Mouse (Mus musculus) forebrain, embryonic 13.5 days (tissue): ENCODE results near the gene Hoxd3. TPM values are rescaled to one million over a fixed set of nuclear protein-coding genes. Genes with fewer than 3 reads are reported as not detected.
A peak's percentile ranks its signal among the peaks of the same experiment; 100 is the strongest.

Source experiments
- ATAC-seq: fragments of 200-750 bp; cut with Nextera tagmentation; 2 replicates; pipeline ENCODE4 v1.8.0; 2017
- H3K27ac ChIP-seq: fragments of 300-500 bp; sonication (generic); 2 replicates; pipeline ENCODE4 v1.5.1; 2015; ENCODE audit warnings: inconsistent platforms, mild to moderate bottlenecking, moderate library complexity
- H3K27me3 ChIP-seq: fragments of 300-500 bp; sonication (generic); 2 replicates; pipeline ENCODE4 v1.6.1; 2015; ENCODE audit warnings: mild to moderate bottlenecking, inconsistent platforms
- H3K36me3 ChIP-seq: fragments of 300-500 bp; sonication (generic); 2 replicates; pipeline ENCODE4 v1.6.1; 2015; ENCODE audit warnings: mild to moderate bottlenecking, inconsistent platforms; ENCODE audit not compliant: poor library complexity, severe bottlenecking
- H3K4me1 ChIP-seq: fragments of 300-500 bp; sonication (generic); 2 replicates; pipeline ENCODE4 v1.6.1; 2015; ENCODE audit warnings: inconsistent platforms
- H3K4me2 ChIP-seq: fragments of 300-500 bp; sonication (generic); 2 replicates; pipeline ENCODE4 v1.6.1; 2015; ENCODE audit warnings: inconsistent platforms, mild to moderate bottlenecking, moderate library complexity
- H3K4me3 ChIP-seq: fragments of 300-500 bp; sonication (generic); 2 replicates; pipeline ENCODE4 v1.5.1; 2015; ENCODE audit warnings: mild to moderate bottlenecking, inconsistent platforms
- H3K9ac ChIP-seq: fragments of 300-500 bp; sonication (generic); 2 replicates; pipeline ENCODE4 v1.6.1; 2015; ENCODE audit warnings: mild to moderate bottlenecking, inconsistent platforms
- H3K9me3 ChIP-seq: fragments of 300-500 bp; sonication (generic); replicated peaks from 2 replicates; pipeline ENCODE4 v1.6.1; 2016; ENCODE audit warnings: inconsistent platforms
- WGBS: fragments of 180-500 bp; shearing (Covaris S2); methylation state at CpG from one replicate; pipeline ENCODE4 v1.1.7; 2015; 5-methylcytosine and 5-hydroxymethylcytosine counted together
- polyA plus RNA-seq: library from polyadenylated mRNA; unstranded; fragments of >200 nt; fragmentation: Nextera tagmentation; extraction: Ambion mirVana; gene quantifications from 2 replicates; pipeline ENCODE4 v1.2.1, GENCODE M21; 2015

Gene Hoxd3
- polyA plus RNA-seq, 1 experiment from 2014 or later, result not detected

- Histone ChIP-seq H3K4me3 (no peak overlapping the region), H3K9me3 (no peaks in the 10 kb centered on the region), H3K4me2 (no peak overlapping the region), H3K4me1 (peaks cover 19% of the 10 kb centered on the region), H3K27me3 (peaks cover 100% of the 10 kb centered on the region), H3K36me3 (no peaks in the 10 kb centered on the region), H3K9ac (no peak overlapping the region), H3K27ac (no peak overlapping the region)
- no peak for ATAC-seq
- WGBS, result 10% methylated on average over 5 of the region's 5 CpGs
Observed at GRCm38 (mm10) chr2:74750731-74751250, 39.1 kb downstream of the Hoxd3 start.

DNA sequence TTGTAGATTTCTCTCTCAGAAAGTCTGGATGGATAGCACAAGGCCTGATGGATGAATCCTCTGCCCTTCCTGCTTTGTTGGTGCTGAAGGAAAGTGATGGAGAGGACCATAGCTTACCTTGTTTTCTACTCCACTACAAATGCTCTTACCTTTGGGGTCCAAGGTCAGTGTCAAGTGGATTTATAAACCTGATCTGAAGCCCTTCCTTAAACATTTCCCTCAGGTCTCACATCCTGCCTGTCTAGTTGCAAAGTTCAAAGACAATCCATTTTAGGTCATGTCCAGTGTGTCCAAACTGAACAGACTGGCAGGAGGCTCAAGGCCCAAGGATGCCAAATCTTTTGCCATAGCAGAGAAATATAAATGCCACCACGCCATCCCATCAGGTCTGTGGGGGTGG lies 40.1 kb downstream of the Hoxd3 start:
- Histone ChIP-seq H3K9me3 (no peaks in the 10 kb centered on the region), H3K4me3 (no peak overlapping the region), H3K9ac (no peak overlapping the region), H3K4me1 (peaks cover 19% of the 10 kb centered on the region), H3K27ac (no peak overlapping the region), H3K4me2 (no peak overlapping the region), H3K27me3 (peaks cover 100% of the 10 kb centered on the region), H3K36me3 (no peaks in the 10 kb centered on the region)
- ATAC-seq, result no peak
- WGBS, result 38% methylated on average over 1 of the region's 1 CpGs

DNA sequence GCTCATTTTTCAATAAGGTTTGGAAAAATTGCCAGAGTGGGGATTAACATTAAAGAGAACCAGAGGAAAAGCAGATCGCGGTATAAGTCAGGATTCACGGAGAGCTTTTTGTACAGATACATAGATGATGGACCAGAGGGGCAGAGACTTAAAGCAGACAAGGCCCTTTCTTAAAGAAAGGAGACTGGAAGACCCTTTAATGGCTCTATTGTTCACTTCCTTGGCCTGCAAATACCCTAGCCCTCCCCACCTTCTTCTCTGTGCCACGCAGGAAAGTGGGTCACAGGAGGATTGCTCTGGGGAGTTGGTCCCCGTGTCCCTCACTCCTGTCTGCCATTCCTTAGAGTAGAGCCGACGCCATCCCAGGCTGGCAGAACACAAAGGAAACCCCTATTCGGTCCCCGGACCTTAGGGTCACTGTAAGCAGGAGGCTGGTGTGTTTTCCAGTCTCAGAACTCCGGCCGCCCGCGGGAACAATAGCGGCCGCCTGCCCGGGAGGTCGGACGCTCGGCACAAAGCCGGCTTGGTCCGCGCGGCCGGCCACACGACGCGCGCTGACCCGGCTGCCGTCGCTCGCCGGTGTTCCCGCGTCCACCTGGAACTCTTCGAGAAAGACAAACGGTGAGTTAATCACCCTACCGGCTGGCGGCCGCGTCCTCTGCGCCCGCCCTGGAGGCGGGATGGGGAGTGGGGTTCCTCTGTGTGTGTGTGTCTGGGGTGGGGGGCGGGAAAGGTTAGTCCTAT lies 40.9 kb downstream of the Hoxd3 start:
- Histone ChIP-seq H3K4me3 (peak overlapping the region; percentile 19), H3K9ac (no peak overlapping the region)

DNA sequence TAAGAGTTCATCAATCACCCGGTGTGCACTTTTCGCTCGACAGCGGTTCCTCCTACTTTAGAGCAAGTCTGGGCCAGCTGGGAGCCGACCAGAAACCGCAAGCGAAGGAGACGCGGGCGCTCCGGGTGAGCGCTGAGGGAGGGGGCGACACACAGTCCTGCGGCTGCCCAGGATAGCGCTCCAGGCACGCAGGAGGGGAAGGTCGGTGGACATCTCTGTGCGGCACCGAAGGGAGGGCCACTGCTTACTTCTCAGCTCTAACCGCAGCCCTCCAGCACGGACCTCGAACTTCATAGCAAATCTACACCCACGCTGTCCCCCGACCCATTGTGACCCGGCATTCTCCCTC lies 41.4 kb downstream of the Hoxd3 start:
- Histone ChIP-seq H3K9me3 (no peaks in the 10 kb centered on the region), H3K27ac (no peak overlapping the region), H3K4me3 (peak overlapping the region; percentile 19; the same call in 1 of the 2 replicates), H3K9ac (no peak overlapping the region), H3K4me2 (peak overlapping the region; percentile 36), H3K4me1 (peaks cover 19% of the 10 kb centered on the region), H3K36me3 (no peaks in the 10 kb centered on the region), H3K27me3 (peaks cover 100% of the 10 kb centered on the region)
- WGBS, result under 1% methylated on average over 25 of the region's 25 CpGs
- no peak for ATAC-seq

More for the DNA sequence above, 40.9 kb downstream of the Hoxd3 start:
- Histone ChIP-seq H3K36me3 (no peaks in the 10 kb centered on the region), H3K4me2 (peak overlapping the region; percentile 36), H3K27me3 (peaks cover 100% of the 10 kb centered on the region), H3K4me1 (peaks cover 19% of the 10 kb centered on the region), H3K27ac (no peak overlapping the region), H3K9me3 (no peaks in the 10 kb centered on the region)
- WGBS, result 1% methylated on average over 45 of the region's 45 CpGs
- ATAC-seq, result no peak

GRCm38 (mm10) chr2:74753711-74754110 lies 42.0 kb downstream of the Hoxd3 start:
- ATAC-seq, result no peak
- 11% methylated on average over 5 of the region's 5 CpGs for WGBS

DNA sequence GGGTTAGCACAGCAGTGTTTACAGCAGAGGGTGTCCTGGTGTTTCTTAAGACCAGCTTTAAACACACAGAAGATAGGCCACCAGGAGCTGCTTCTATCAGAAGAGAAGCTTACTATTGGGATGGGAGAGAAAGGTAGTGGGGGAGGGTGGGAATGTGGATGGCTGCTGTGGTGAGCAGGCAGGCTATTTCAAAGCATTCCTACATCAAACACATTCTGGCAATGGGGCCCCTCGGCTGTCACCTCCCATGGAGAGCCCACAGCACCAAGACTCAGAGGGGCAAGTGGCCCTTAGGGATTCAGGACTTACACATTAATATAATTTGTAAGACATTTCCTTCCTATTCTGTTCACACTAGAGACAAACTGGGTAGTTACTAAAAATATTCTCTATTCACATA lies 48.4 kb downstream of the Hoxd3 start:
- Histone ChIP-seq H3K4me1 (peaks cover 13% of the 10 kb centered on the region), H3K4me3 (no peak overlapping the region), H3K36me3 (no peaks in the 10 kb centered on the region), H3K27ac (no peak overlapping the region), H3K9me3 (no peaks in the 10 kb centered on the region), H3K4me2 (no peak overlapping the region), H3K27me3 (peaks cover 94% of the 10 kb centered on the region), H3K9ac (no peak overlapping the region)
- WGBS, result 0% methylated on average over 1 of the region's 1 CpGs
- no peak for ATAC-seq

More at GRCm38 (mm10) chr2:74753711-74754110, 42.0 kb downstream of the Hoxd3 start:
- no peak overlapping the region for H3K4me3 ChIP-seq
- H3K4me2 ChIP-seq, result no peak overlapping the region
- no peak overlapping the region for H3K27ac ChIP-seq
- H3K4me1 ChIP-seq, result peaks cover 19% of the 10 kb centered on the region
- H3K36me3 ChIP-seq, result no peaks in the 10 kb centered on the region
- H3K9ac ChIP-seq, result no peak overlapping the region
- H3K9me3 ChIP-seq, result no peaks in the 10 kb centered on the region
- peaks cover 100% of the 10 kb centered on the region for H3K27me3 ChIP-seq

GRCm38 (mm10) chr2:74761941-74762340 lies 50.2 kb downstream of the Hoxd3 start:
- H3K9me3 ChIP-seq, result no peaks in the 10 kb centered on the region
- H3K27me3 ChIP-seq, result peaks cover 94% of the 10 kb centered on the region
- H3K4me3 ChIP-seq, result no peak overlapping the region
- H3K9ac ChIP-seq, result no peak overlapping the region
- H3K4me1 ChIP-seq, result peaks cover 13% of the 10 kb centered on the region
- no peak overlapping the region for H3K4me2 ChIP-seq
- no peak for ATAC-seq
- 5% methylated on average over 13 of the region's 13 CpGs for WGBS
- no peaks in the 10 kb centered on the region for H3K36me3 ChIP-seq
- no peak overlapping the region for H3K27ac ChIP-seq

DNA sequence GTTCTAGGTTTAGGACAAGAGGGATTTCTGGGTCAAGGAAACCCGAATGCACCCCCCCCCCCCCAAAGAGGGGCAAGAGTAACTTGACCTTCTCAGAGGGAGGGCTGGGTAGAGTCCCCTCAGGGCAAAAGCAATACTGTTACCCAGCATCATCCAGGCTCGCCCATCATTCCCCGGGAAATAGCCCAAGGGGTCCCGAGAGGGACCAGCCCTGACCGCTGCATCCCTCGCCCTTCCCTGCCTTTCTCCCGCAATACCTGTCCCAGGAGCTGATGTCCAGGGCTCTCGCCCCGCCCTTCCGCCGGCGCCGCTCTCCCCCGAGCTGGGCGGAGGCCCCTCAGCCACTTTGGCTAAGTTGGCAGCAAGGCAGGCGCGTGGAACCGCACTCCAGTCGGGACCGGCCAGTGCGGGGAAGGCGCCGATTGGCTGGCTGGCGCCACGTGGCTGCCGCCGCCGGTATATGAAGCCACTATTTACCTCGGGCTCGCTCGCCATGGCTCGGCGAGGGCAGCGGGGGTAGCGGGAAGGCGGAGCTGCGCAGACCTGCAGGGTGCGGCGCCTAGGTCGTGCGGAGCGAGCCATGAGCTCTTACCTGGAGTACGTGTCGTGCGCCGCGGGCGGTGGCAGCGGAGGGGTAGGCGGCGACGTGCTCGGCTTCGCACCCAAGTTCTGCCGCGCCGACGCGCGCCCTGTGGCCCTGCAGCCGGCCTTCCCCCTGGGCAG lies 51.0 kb downstream of the Hoxd3 start, which contains the start of gene Hoxd1:
Hoxd1 (plus strand) TSS at position 459 of the 723 bp plus-strand sequence.
- under 1% methylated on average over 30 of the region's 61 CpGs for WGBS
- Histone ChIP-seq H3K4me2 (peak within 1 kb of the TSS; percentile 83), H3K9ac (no peak within 1 kb of the TSS), H3K27ac (no peak within 1 kb of the TSS), H3K36me3 (no peaks in the 10 kb centered on the region), H3K27me3 (peaks cover 90% of the 10 kb centered on the region), H3K4me1 (peaks cover 13% of the 10 kb centered on the region), H3K9me3 (no peaks in the 10 kb centered on the region), H3K4me3 (peak within 1 kb of the TSS; percentile 48)
- peak; percentile 80 for ATAC-seq

GRCm38 (mm10) chr2:74763245-74763735 lies 51.6 kb downstream of the Hoxd3 start:
- no peak overlapping the region for H3K27ac ChIP-seq
- no peaks in the 10 kb centered on the region for H3K36me3 ChIP-seq
- peak overlapping the region; percentile 48 for H3K4me3 ChIP-seq
- 0 out of 2 replicates have a peak, but pooled peaks have one; percentile 27 for ATAC-seq
- peak overlapping the region; percentile 83 for H3K4me2 ChIP-seq
- no peaks in the 10 kb centered on the region for H3K9me3 ChIP-seq
- 2% methylated on average over 50 of the region's 53 CpGs for WGBS
- H3K4me1 ChIP-seq, result peaks cover 13% of the 10 kb centered on the region
- no peak overlapping the region for H3K9ac ChIP-seq
- H3K27me3 ChIP-seq, result peaks cover 86% of the 10 kb centered on the region

DNA sequence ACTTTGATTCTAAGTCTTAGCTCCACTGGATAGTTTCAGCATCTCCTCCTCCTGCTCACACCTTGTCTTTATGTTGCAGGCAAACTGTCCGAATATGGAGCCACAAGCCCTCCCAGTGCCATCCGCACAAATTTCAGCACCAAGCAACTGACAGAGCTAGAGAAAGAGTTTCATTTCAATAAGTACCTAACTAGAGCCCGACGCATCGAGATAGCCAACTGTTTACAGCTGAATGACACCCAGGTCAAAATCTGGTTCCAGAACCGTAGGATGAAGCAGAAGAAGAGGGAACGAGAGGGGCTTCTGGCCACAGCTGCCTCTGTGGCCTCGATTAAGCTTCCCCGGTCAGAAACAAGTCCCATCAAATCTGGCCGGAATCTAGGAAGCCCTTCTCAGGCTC lies 52.2 kb downstream of the Hoxd3 start:
- WGBS, result 43% methylated on average over 10 of the region's 10 CpGs
- Histone ChIP-seq H3K4me1 (peaks cover 13% of the 10 kb centered on the region), H3K27ac (no peak overlapping the region), H3K9me3 (no peaks in the 10 kb centered on the region), H3K36me3 (no peaks in the 10 kb centered on the region), H3K4me3 (no peak overlapping the region), H3K4me2 (no peak overlapping the region), H3K9ac (no peak overlapping the region), H3K27me3 (peaks cover 87% of the 10 kb centered on the region)
- ATAC-seq, result no peak

- no peak overlapping the region for H3K4me3 ChIP-seq
- no peaks in the 10 kb centered on the region for H3K4me1 ChIP-seq
- H3K27me3 ChIP-seq, result peaks cover 29% of the 10 kb centered on the region
- no peaks in the 10 kb centered on the region for H3K9me3 ChIP-seq
- no peak overlapping the region for H3K9ac ChIP-seq
- no peaks in the 10 kb centered on the region for H3K36me3 ChIP-seq
- no peak for ATAC-seq
- no peak overlapping the region for H3K4me2 ChIP-seq
- 94% methylated on average over 2 of the region's 2 CpGs for WGBS
- no peak overlapping the region for H3K27ac ChIP-seq
Observed at GRCm38 (mm10) chr2:74774359-74774758, 62.6 kb downstream of the Hoxd3 start.
